Mouse (Mus musculus) kidney, embryonic 14.5 days (tissue): ENCODE measurements around the gene Fxyd6. TPM values are rescaled to one million over a fixed set of nuclear protein-coding genes. Genes with fewer than 3 reads are reported as not detected.
A peak's percentile ranks its signal among the peaks of the same experiment; 100 is the strongest.

Source experiments
- ATAC-seq: fragments of 200-750 bp; cut with Nextera tagmentation; 2 replicates; pipeline ENCODE4 v1.8.0; 2017; ENCODE audit warnings: moderate number of reproducible peaks, mild to moderate bottlenecking, moderate TSS enrichment, moderate library complexity; ENCODE audit not compliant: low FRiP score, low TSS enrichment
- H3K27ac ChIP-seq: fragments of 300-500 bp; sonication (generic); 2 replicates; pipeline ENCODE4 v1.5.1; 2014; ENCODE audit warnings: low read depth, mild to moderate bottlenecking, low read length, moderate library complexity, mixed read lengths
- H3K27me3 ChIP-seq: fragments of 300-500 bp; sonication (generic); 2 replicates; pipeline ENCODE4 v1.6.1; 2014; ENCODE audit warnings: mild to moderate bottlenecking, low read length; ENCODE audit not compliant: control insufficient read depth, insufficient read depth
- H3K36me3 ChIP-seq: fragments of 300-500 bp; sonication (generic); 2 replicates; pipeline ENCODE4 v1.6.1; 2014; ENCODE audit warnings: low read length, mixed read lengths; ENCODE audit not compliant: control insufficient read depth, insufficient read depth
- H3K4me1 ChIP-seq: fragments of 300-500 bp; sonication (generic); 2 replicates; pipeline ENCODE4 v1.6.1; 2014; ENCODE audit warnings: low read length, mixed read lengths; ENCODE audit not compliant: control insufficient read depth, insufficient read depth
- H3K4me2 ChIP-seq: fragments of 300-500 bp; sonication (generic); replicated peaks from 2 replicates; pipeline ENCODE4 v1.6.1; 2014; ENCODE audit warnings: low read depth, mild to moderate bottlenecking, low read length
- H3K4me3 ChIP-seq: fragments of 300-500 bp; sonication (generic); 2 replicates; pipeline ENCODE4 v1.5.1; 2014; ENCODE audit warnings: mild to moderate bottlenecking, low read length
- H3K9ac ChIP-seq: fragments of 300-500 bp; sonication (generic); 2 replicates; pipeline ENCODE4 v1.6.1; 2014; ENCODE audit warnings: low read depth, mild to moderate bottlenecking, low read length, moderate library complexity
- H3K9me3 ChIP-seq: fragments of 300-500 bp; sonication (generic); 2 replicates; pipeline ENCODE4 v1.6.1; 2016; ENCODE audit warnings: low read length; ENCODE audit not compliant: control insufficient read depth
- WGBS: fragments of 180-500 bp; shearing (Covaris S2); extraction: QIAGEN DNeasy Blood & Tissue Kit; methylation state at CpG from one replicate; pipeline ENCODE4 v1.1.7; 2014; 5-methylcytosine and 5-hydroxymethylcytosine counted together
- polyA plus RNA-seq: library from polyadenylated mRNA; unstranded; fragments of >200 nt; fragmentation: Nextera tagmentation; extraction: Ambion mirVana; gene quantifications from 2 replicates; pipeline ENCODE4 v1.2.1, GENCODE M21; 2014

Fxyd6 gene
- polyA plus RNA-seq, 1 experiment from 2014 or later, result 139 TPM

DNA sequence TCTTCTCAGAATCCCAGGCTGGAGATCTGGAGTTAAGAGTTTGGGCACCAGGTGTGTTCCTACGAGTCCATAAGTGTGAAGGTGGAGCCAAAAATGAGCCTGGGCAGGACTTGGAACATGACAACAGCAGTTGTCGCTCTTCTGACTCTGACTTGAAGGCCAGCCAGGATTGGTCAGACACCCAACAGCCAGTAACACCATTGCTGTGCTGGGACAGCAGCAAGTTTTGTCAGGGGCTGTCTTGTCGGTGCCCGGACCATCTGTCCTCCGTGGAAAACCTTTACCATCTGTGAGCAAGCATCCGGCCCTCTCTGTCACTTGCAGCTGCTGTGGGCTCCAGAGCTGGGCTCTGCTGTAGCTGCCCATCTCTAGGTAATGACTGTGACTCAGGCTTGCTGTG lies 23.7 kb upstream of the Fxyd6 start:
- H3K9me3 ChIP-seq, result no peaks in the 10 kb centered on the region
- H3K27ac ChIP-seq, result no peak overlapping the region
- H3K4me1 ChIP-seq, result no peaks in the 10 kb centered on the region
- H3K4me3 ChIP-seq, result no peak overlapping the region
- H3K36me3 ChIP-seq, result no peaks in the 10 kb centered on the region
- no peaks in the 10 kb centered on the region for H3K27me3 ChIP-seq
- no peak overlapping the region for H3K4me2 ChIP-seq
- no peak for ATAC-seq
- WGBS, result 65% methylated on average over 6 of the region's 6 CpGs
- no peak overlapping the region for H3K9ac ChIP-seq

DNA sequence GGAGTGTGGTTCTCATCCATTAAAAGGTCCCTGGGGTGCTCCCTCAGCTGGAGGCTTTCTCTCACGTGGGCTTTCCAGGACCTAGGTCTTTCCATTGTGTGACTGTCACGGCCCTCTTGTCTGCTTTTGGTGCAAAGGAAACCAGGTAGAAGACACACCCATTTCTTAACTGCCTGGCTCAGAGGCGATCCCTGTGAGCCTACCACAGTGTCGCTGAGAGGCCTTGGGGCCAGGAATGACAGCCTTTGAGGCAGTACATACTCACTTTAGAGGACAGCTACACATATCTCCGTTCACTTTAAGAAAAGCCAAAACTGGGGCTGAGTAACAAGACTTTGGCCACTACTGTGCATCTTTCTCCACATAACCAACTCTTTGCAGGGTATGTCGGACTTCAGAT lies 21.4 kb upstream of the Fxyd6 start:
- Histone ChIP-seq H3K4me3 (no peak overlapping the region), H3K4me1 (no peaks in the 10 kb centered on the region), H3K27ac (no peak overlapping the region), H3K9me3 (no peaks in the 10 kb centered on the region), H3K36me3 (no peaks in the 10 kb centered on the region), H3K4me2 (no peak overlapping the region), H3K27me3 (no peaks in the 10 kb centered on the region), H3K9ac (no peak overlapping the region)
- ATAC-seq, result no peak
- 79% methylated on average over 6 of the region's 6 CpGs for WGBS

DNA sequence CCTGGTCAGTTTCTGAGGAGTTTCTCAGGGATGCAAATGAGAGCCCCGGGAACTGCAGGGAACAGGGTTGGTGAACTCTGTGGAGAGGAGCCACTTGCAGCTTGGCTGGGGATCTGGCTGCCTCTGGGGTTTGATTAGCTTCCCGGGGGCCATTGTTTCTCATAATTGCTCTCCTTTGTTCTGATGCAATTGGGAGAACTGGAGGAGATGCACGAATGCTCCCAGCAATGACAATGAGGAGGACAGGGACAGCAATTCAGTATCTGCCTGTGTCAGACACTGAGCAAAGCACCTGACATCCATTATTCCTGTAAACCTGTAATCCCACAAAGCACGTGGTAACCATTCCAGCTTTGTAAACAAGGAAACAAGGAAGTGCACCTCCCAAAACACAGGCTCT lies 20.8 kb upstream of the Fxyd6 start:
- no peak for ATAC-seq
- no peak overlapping the region for H3K4me3 ChIP-seq
- no peaks in the 10 kb centered on the region for H3K4me1 ChIP-seq
- H3K4me2 ChIP-seq, result no peak overlapping the region
- H3K9ac ChIP-seq, result no peak overlapping the region
- no peaks in the 10 kb centered on the region for H3K9me3 ChIP-seq
- H3K36me3 ChIP-seq, result no peaks in the 10 kb centered on the region
- 33% methylated on average over 4 of the region's 4 CpGs for WGBS
- no peaks in the 10 kb centered on the region for H3K27me3 ChIP-seq
- no peak overlapping the region for H3K27ac ChIP-seq

DNA sequence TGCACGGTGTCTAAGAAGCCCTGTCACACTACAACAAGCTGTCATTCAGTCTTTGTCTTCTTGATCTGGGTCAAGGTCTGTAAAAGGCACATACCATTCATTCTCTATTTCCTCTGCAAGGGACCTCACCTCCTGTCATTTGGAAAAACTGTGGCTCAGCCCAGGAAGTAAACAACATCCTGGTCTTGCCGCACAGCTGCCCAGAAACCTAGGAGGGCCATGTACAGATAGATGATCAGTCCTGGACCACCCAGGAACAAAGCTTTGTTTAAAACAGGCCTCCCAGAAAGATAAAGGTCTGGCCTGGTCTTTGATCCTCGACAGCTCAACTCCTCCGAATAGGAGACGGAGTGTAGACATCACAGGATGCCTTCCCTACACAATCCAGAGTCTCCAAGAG lies 20.1 kb upstream of the Fxyd6 start:
- no peak overlapping the region for H3K27ac ChIP-seq
- H3K4me2 ChIP-seq, result no peak overlapping the region
- ATAC-seq, result no peak
- H3K27me3 ChIP-seq, result no peaks in the 10 kb centered on the region
- no peaks in the 10 kb centered on the region for H3K9me3 ChIP-seq
- H3K4me1 ChIP-seq, result no peaks in the 10 kb centered on the region
- H3K9ac ChIP-seq, result no peak overlapping the region
- H3K4me3 ChIP-seq, result no peak overlapping the region
- WGBS, result 36% methylated on average over 5 of the region's 5 CpGs
- H3K36me3 ChIP-seq, result no peaks in the 10 kb centered on the region

DNA sequence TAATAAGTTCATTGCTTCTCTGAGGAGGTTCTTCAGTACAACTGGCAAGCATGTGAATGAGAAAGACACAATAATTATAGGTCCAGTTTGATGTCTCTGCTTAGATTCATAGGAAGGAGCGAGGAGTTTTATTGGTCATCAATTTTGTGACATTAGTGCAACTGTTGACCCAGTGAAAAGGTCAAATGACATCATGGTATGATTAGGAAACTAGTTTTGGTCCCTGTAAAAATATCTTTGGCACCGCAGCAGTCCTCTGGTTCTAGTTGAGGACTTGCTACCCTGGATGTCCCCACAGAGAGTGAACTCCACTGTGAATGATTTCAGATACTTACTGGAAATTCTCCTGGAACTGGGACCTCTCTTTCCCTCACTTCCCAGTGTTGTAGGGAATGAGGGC lies 14.8 kb upstream of the Fxyd6 start:
- H3K36me3 ChIP-seq, result no peaks in the 10 kb centered on the region
- no peaks in the 10 kb centered on the region for H3K27me3 ChIP-seq
- no peaks in the 10 kb centered on the region for H3K4me1 ChIP-seq
- H3K4me3 ChIP-seq, result no peak overlapping the region
- H3K9ac ChIP-seq, result no peak overlapping the region
- no peaks in the 10 kb centered on the region for H3K9me3 ChIP-seq
- no peak overlapping the region for H3K4me2 ChIP-seq
- no peak for ATAC-seq
- no peak overlapping the region for H3K27ac ChIP-seq
- 61% methylated on average over 2 of the region's 2 CpGs for whole genome bisulfite sequencing

DNA sequence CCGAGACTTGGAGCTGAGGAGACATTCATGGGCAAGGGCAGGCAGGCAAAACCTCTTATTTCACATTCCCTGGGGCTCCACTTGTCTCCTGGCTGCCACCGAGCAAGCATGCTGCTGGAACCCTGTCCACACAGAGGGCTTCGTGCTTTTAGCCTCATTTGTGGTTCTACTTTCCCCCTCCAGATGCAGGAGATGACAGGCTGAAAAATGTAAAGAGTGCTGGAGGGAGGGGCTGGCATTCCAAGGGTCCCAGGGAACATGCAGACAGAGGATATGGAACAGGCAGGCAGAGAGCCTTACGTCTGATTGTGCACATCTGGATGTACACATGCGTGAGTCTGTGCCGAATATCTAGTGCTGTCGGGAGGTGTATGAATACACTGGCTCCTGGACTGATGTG lies 11.6 kb upstream of the Fxyd6 start:
- Histone ChIP-seq H3K4me3 (no peak overlapping the region), H3K4me2 (no peak overlapping the region), H3K27ac (no peak overlapping the region), H3K4me1 (no peaks in the 10 kb centered on the region), H3K27me3 (no peaks in the 10 kb centered on the region), H3K36me3 (no peaks in the 10 kb centered on the region), H3K9ac (no peak overlapping the region), H3K9me3 (no peaks in the 10 kb centered on the region)
- ATAC-seq, result no peak
- 65% methylated on average over 7 of the region's 7 CpGs for WGBS

DNA sequence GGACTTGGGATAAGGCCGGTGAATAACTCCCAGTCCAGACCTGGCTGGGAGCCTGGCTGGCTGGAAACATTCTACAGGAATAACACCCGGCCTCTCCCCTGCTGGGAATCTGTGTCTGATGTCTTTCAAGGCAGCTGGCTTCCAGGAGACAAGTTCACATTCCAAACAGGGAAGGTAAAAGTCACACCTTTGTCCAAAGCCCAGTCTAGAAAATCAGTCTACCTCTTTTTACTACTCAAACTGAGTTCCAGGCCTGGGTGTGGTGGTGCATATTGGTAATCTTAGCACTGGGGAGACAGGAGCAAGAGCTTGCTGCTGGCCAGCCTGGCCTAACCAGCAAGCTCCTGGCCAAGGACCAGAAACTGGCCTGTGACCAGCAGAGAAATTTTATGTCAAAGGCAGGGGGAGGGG lies 7.9 kb upstream of the Fxyd6 start:
- H3K4me3 ChIP-seq, result no peak overlapping the region
- H3K4me1 ChIP-seq, result no peaks in the 10 kb centered on the region
- no peak overlapping the region for H3K27ac ChIP-seq
- no peak for ATAC-seq
- 51% methylated on average over 2 of the region's 2 CpGs for WGBS
- no peaks in the 10 kb centered on the region for H3K9me3 ChIP-seq
- no peaks in the 10 kb centered on the region for H3K27me3 ChIP-seq
- H3K9ac ChIP-seq, result no peak overlapping the region
- no peaks in the 10 kb centered on the region for H3K36me3 ChIP-seq
- H3K4me2 ChIP-seq, result no peak overlapping the region

DNA sequence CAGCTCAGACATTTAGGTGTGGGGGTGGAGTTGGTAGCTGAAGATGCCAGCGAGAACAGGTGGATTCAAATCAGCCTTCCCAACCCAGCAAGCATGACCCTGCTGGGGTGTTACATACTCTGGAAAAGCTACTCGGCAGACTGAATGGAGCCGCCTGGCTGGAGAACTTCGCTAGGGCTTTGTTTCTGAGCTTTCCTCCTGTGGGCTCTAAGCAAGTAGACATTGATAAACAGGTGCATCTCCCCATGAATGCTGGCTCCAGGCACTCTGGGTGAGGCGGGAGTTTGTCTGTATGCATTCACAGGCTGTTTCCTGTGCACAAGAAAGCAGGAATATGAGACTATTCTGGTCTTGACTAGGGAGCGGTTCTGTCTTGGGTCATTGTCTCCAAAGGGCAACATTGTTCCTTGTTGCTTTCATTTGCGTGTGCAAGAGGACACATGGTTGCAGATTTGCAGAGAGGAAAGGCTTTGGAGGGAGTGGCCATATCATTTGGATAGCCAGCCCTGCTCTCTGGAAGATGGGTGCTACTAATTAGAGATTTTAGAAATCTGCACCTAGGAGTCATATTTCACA lies 6.3 kb upstream of the Fxyd6 start:
- no peaks in the 10 kb centered on the region for H3K36me3 ChIP-seq
- H3K4me3 ChIP-seq, result no peak overlapping the region
- ATAC-seq, result no peak
- H3K27ac ChIP-seq, result no peak overlapping the region
- H3K4me2 ChIP-seq, result no peak overlapping the region
- no peaks in the 10 kb centered on the region for H3K9me3 ChIP-seq
- no peak overlapping the region for H3K9ac ChIP-seq
- no peaks in the 10 kb centered on the region for H3K4me1 ChIP-seq
- WGBS, result 60% methylated on average over 7 of the region's 7 CpGs
- no peaks in the 10 kb centered on the region for H3K27me3 ChIP-seq

DNA sequence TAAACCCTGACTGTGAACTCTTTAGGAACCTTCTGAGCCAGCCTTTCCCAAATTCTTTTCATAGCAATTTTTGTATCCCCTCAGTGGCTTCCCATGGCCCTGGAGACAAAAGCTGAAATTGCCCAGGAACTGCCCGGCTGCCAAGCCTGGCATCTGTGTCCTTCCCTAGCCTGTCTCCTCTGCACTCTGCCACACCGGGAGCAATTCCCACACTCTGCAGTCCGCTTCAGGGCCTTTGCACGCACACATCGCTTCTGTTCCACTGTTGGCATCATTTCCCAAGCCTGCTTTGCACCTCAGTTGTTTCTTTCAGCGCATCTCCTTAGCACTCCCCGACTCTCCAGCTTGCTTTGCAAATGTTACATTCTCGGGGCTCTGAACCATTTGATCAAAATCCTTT lies 2.3 kb upstream of the Fxyd6 start:
- Histone ChIP-seq H3K4me1 (peaks cover 9% of the 10 kb centered on the region; the same call in 1 of the 2 replicates), H3K27ac (peak overlapping the region; percentile 69; the same call in 1 of the 2 replicates), H3K4me2 (no peak overlapping the region), H3K27me3 (no peaks in the 10 kb centered on the region), H3K36me3 (no peaks in the 10 kb centered on the region), H3K9me3 (no peaks in the 10 kb centered on the region), H3K4me3 (no peak overlapping the region), H3K9ac (no peak overlapping the region)
- ATAC-seq, result no peak
- WGBS, result 40% methylated on average over 8 of the region's 8 CpGs
